Mouse (Mus musculus) lung, embryonic 15.5 days (tissue): ENCODE data around the gene Reg3g. TPM values are rescaled to one million over a fixed set of nuclear protein-coding genes. Genes with fewer than 3 reads are reported as not detected.
"Not testable (repeated sequence)": the region's sequence is repeated elsewhere in the genome, so short reads cannot be mapped to it uniquely, and the experiment has no call there.

Experiments
- ATAC-seq: fragments of 200-750 bp; cut with Nextera tagmentation; 2 replicates; pipeline ENCODE4 v1.8.0; 2017; ENCODE audit warnings: moderate number of reproducible peaks, borderline replicate concordance; ENCODE audit not compliant: low FRiP score, low TSS enrichment; ENCODE audit errors: extremely low read depth
- H3K27ac ChIP-seq: fragments of 300-500 bp; sonication (generic); 2 replicates; pipeline ENCODE4 v1.5.1; 2015; ENCODE audit warnings: moderate library complexity, mild to moderate bottlenecking, inconsistent platforms
- H3K27me3 ChIP-seq: fragments of 300-500 bp; sonication (generic); 2 replicates; pipeline ENCODE4 v1.6.1; 2015; ENCODE audit warnings: inconsistent platforms
- H3K36me3 ChIP-seq: fragments of 300-500 bp; sonication (generic); 2 replicates; pipeline ENCODE4 v1.6.1; 2015; ENCODE audit warnings: inconsistent platforms
- H3K4me1 ChIP-seq: fragments of 300-500 bp; sonication (generic); 2 replicates; pipeline ENCODE4 v1.6.1; 2015; ENCODE audit warnings: inconsistent platforms
- H3K4me2 ChIP-seq: fragments of 300-500 bp; sonication (generic); 2 replicates; pipeline ENCODE4 v1.6.1; 2015; ENCODE audit warnings: inconsistent platforms, mild to moderate bottlenecking, moderate library complexity
- H3K4me3 ChIP-seq: fragments of 300-500 bp; sonication (generic); 2 replicates; pipeline ENCODE4 v1.5.1; 2015; ENCODE audit warnings: mild to moderate bottlenecking, inconsistent platforms
- H3K9ac ChIP-seq: fragments of 300-500 bp; sonication (generic); 2 replicates; pipeline ENCODE4 v1.6.1; 2015; ENCODE audit warnings: inconsistent platforms
- H3K9me3 ChIP-seq: fragments of 300-500 bp; sonication (generic); 2 replicates; pipeline ENCODE4 v1.6.1; 2016; ENCODE audit warnings: inconsistent platforms
- WGBS: fragments of 180-500 bp; shearing (Covaris S2); methylation state at CpG from one replicate; pipeline ENCODE4 v1.1.7; 2015; 5-methylcytosine and 5-hydroxymethylcytosine counted together
- polyA plus RNA-seq: library from polyadenylated mRNA; unstranded; fragments of >200 nt; fragmentation: Nextera tagmentation; extraction: Ambion mirVana; gene quantifications from 2 replicates; pipeline ENCODE4 v1.2.1, GENCODE M21; 2015

The Reg3g gene
- polyA plus RNA-seq, 1 experiment from 2014 or later, result 6.8 TPM

- Histone ChIP-seq H3K27ac (no peak overlapping the region), H3K9ac (no peak overlapping the region), H3K36me3 (no peaks in the 10 kb centered on the region), H3K9me3 (no peaks in the 10 kb centered on the region), H3K4me2 (no peak overlapping the region), H3K4me1 (no peaks in the 10 kb centered on the region), H3K4me3 (no peak overlapping the region), H3K27me3 (no peaks in the 10 kb centered on the region)
- no peak for ATAC-seq
- 54% methylated on average over 1 of the region's 1 CpGs for WGBS
These were observed 21.5 kb downstream of the Reg3g start for GRCm38 (mm10) chr6:78447202-78447601.

- Histone ChIP-seq H3K27me3 (no peaks in the 10 kb centered on the region), H3K27ac (no peak overlapping the region), H3K9me3 (no peaks in the 10 kb centered on the region), H3K4me3 (no peak overlapping the region), H3K4me1 (no peaks in the 10 kb centered on the region), H3K9ac (no peak overlapping the region), H3K36me3 (no peaks in the 10 kb centered on the region), H3K4me2 (no peak overlapping the region)
- no peak for ATAC-seq
- WGBS, result 63% methylated on average over 3 of the region's 3 CpGs
These were observed 43.2 kb downstream of the Reg3g start for GRCm38 (mm10) chr6:78425497-78425896.

- not testable (repeated sequence) for H3K4me1 ChIP-seq, H3K4me2 ChIP-seq, H3K27me3 ChIP-seq, H3K9ac ChIP-seq, H3K9me3 ChIP-seq, ATAC-seq, H3K4me3 ChIP-seq, H3K36me3 ChIP-seq, H3K27ac ChIP-seq
These were observed 46.3 kb downstream of the Reg3g start, which contains the start of gene Reg1 for GRCm38 (mm10) chr6:78422411-78422810. TSS of gene Reg1 (plus strand) at chr6:78422711.

Other genes with a start within 250 kb of the Reg3g start
- not detected in 2 replicates for gene Reg3b, start 98.2 kb downstream of the Reg3g start, polyA plus RNA-seq
- gene Reg3d, start 90.0 kb downstream of the Reg3g start, polyA plus RNA-seq, result not detected in 2 replicates
- not detected in 2 replicates for gene Reg3a, start 88.2 kb downstream of the Reg3g start, polyA plus RNA-seq
- gene Reg2, start 73.2 kb downstream of the Reg3g start, polyA plus RNA-seq, result not detected in 2 replicates
- 0.29 TPM in 1 of 2 replicates, not detected in the other for gene Reg1, start 46.2 kb downstream of the Reg3g start, polyA plus RNA-seq